Mouse (Mus musculus): ENCODE data around the gene Tex45.
A peak's percentile ranks its signal among the peaks of the same experiment; 100 is the strongest.

GRCm38 (mm10) chr8:3467006-3467885 is 3.4 kb upstream of the Tex45 start, which contains the start of gene Pex11g:
- TF ChIP-seq CTCF (IDR thresholded peaks at IDR 0.05; ENCODE audit: borderline replicate concordance, extremely low read depth, insufficient read depth, insufficient read length) (no peak), POLR2A (IDR thresholded peaks at IDR 0.05; ENCODE audit: borderline replicate concordance, extremely low read depth, insufficient read depth, insufficient read length, poor library complexity, severe bottlenecking) (peak; percentile 42; the same call in 1 of the 2 replicates)

All from brain, embryonic 14.5 days (tissue).